Mouse (Mus musculus) cerebellum, adult 2 months (tissue): ENCODE results near the gene Apln. TPM values are rescaled to one million over a fixed set of nuclear protein-coding genes. Genes with fewer than 3 reads are reported as not detected.

ENCODE experiments used
- DNase-seq, 2 experiments: peaks; one replicate each; pipeline ENCODE4 v3.0.0; 2021
- H3K27ac ChIP-seq: fragments of 200-500 bp; 2 replicates; pipeline ENCODE4 v1.5.1; 2012; ENCODE audit warnings: low read length, control low read depth, inconsistent platforms; ENCODE audit not compliant: insufficient read depth
- H3K27me3 ChIP-seq: fragments of 200-500 bp; 2 replicates; pipeline ENCODE4 v1.6.1; 2012; ENCODE audit warnings: inconsistent platforms, mild to moderate bottlenecking, low read length, moderate library complexity; ENCODE audit not compliant: control insufficient read depth, insufficient read depth
- H3K4me1 ChIP-seq: fragments of 200-500 bp; 2 replicates; pipeline ENCODE4 v1.6.1; 2011; ENCODE audit warnings: low read length; ENCODE audit not compliant: control insufficient read depth, insufficient read depth
- H3K4me3 ChIP-seq: fragments of 200-500 bp; replicated peaks from 2 replicates; pipeline ENCODE3; 2011; ENCODE audit warnings: mild to moderate bottlenecking, low read depth, low read length, control low read depth; ENCODE audit not compliant: insufficient read depth
- CTCF ChIP-seq: fragments of 200-500 bp; IDR thresholded peaks from 2 replicates; pipeline ENCODE4 v1.5.1; 2011; ENCODE audit warnings: low read depth, mild to moderate bottlenecking, control low read depth, low read length, moderate library complexity, borderline replicate concordance; ENCODE audit not compliant: insufficient read depth
- POLR2A ChIP-seq: fragments of 200-500 bp; IDR thresholded peaks from 2 replicates; pipeline ENCODE4 v1.6.1; 2011; ENCODE audit warnings: low read length, control low read depth, borderline replicate concordance; ENCODE audit not compliant: insufficient read depth
- WGBS: fragments of 180-500 bp; shearing (Covaris S2); methylation state at CpG from one replicate; pipeline ENCODE4 v1.1.7; 2018; 5-methylcytosine and 5-hydroxymethylcytosine counted together
- polyA plus RNA-seq: library from polyadenylated mRNA; depleted of rRNA; stranded (reverse); fragments of >200 nt; gene quantifications from 2 replicates; pipeline ENCODE4 v1.2.3, GENCODE M21; 2012

Apln gene
- polyA plus RNA-seq, 1 experiment: 24.9 TPM

DNA sequence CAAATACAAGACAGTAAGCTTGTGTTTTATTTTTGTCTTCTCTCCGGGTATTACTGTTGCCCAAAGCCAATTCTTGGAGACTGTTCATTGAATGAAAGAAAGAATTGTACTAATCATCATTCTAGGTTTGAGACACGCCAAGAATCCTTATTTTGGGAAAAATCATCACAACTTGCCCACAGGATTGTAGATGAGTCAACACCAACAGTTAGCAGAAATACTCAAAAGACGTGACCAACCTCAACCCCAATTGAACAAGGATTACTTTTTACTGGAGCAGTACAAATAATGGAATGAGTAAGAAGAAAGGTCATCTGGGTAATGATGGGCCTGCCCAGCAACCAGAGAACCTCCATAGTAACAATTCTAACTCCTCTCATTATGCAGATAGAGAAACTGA lies 5.7 kb upstream of the Apln start:
- TF ChIP-seq CTCF: no peak
- TF ChIP-seq POLR2A: no peak
- WGBS: 87% methylated on average over 3 of the region's 3 CpGs
- DNase-seq: no peak
- H3K27me3 ChIP-seq: no peaks in the 10 kb centered on the region
- H3K27ac ChIP-seq: no peak overlapping the region
- H3K4me3 ChIP-seq: no peak overlapping the region
- H3K4me1 ChIP-seq: no peaks in the 10 kb centered on the region

DNA sequence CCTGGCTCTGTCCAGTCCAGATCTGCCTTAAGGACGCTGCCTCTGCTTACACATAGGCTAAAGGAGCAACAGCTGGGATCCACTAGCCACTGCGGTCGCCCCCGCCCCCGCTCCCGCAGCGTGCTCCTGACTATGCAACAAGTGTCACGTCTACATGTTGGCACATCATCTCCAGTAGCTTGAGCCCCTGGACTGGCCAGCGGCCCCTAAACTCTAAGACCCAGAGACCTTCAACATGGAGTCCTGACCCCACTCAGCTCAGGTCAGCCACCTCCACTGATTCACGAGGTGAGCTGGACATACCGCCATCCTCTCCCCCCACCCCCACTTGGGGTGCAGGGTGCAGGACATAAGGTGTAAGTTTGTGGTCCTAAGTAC lies 898 bp downstream of the Apln start:
- TF ChIP-seq CTCF (no peak), POLR2A (no peak)
- Histone ChIP-seq H3K27me3 (no peaks in the 10 kb centered on the region), H3K4me3 (peak overlapping the region; percentile 76), H3K4me1 (peaks cover 5% of the 10 kb centered on the region; the same call in 1 of the 2 replicates), H3K27ac (0 out of 2 replicates have a peak overlapping the region, but pooled peaks have one; percentile 79)
- no peak for DNase-seq
- WGBS: 16% methylated on average over 11 of the region's 11 CpGs

DNA sequence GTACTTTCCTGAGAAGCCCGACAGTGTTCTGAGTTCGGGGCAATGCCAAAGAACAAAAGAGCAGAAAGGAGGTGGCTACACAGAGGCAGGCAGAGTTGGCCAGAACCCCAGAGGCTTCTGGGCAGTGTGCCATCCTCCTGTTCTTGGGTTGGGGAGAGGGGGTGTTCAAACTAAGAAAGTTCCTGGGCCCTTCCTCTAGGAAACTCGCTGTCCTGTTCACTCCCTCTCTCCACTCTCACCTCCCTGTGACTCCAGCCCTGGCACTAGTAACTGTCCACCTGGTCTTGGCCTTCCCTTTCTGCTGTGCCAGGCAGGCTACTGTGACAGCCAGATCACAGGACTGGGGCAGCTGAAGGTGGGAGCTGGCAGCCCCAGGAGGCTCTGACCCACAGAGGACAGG lies 1.6 kb downstream of the Apln start:
- peak; percentile 54 to 74 for DNase-seq
- Histone ChIP-seq H3K27ac (no peak overlapping the region), H3K27me3 (no peaks in the 10 kb centered on the region), H3K4me1 (peaks cover 5% of the 10 kb centered on the region; the same call in 1 of the 2 replicates), H3K4me3 (peak overlapping the region; percentile 76)
- 18% methylated on average over 3 of the region's 3 CpGs for WGBS
- TF ChIP-seq POLR2A (no peak), CTCF (no peak)

DNA sequence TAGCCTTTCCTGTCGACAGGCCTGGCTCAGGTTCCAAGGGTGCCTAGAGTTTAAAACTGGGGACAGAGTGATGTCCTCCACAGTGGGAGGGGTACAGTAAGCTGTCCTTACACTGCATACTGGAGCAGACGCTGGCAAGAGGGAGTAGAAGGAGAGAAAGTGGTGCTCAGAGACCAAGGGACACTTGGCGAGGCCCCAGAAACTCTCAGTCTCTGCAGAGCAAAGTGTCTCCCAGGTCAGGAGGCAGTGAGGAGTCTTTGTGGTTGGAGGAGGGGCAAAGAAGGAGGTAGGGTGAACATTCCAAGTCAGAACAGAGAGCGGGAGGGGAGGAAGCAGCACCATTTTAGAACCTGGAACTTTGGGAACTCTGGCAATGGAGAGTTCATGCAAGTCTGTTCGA lies 2.8 kb downstream of the Apln start:
- no peaks in the 10 kb centered on the region for H3K27me3 ChIP-seq
- H3K4me3 ChIP-seq: no peak overlapping the region
- 79% methylated on average over 5 of the region's 5 CpGs for WGBS
- peaks cover 5% of the 10 kb centered on the region; the same call in 1 of the 2 replicates for H3K4me1 ChIP-seq
- no peak for DNase-seq
- no peak overlapping the region for H3K27ac ChIP-seq
- TF ChIP-seq POLR2A (no peak), CTCF (no peak)

DNA sequence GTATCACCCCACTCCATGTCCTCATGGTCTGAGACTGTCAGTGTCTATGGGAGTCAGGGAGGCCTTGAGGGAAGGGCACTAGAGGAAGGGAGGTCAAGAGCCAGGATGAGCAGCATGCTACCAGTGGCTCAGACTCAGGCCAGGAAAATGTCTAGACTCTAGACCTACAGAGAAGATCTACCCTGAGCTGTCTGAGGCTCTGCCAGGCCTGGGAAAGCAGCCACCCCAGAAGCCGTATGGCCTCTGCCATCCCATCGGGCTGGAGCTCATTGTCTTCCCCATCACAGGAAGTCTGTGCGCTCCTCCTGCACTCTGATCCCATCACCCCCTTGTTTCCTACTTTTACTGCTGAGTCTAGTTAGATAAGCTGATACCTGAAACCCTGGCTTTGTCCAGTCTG lies 4.1 kb downstream of the Apln start:
- no peak overlapping the region for H3K27ac ChIP-seq
- 12% methylated on average over 3 of the region's 3 CpGs for WGBS

DNA sequence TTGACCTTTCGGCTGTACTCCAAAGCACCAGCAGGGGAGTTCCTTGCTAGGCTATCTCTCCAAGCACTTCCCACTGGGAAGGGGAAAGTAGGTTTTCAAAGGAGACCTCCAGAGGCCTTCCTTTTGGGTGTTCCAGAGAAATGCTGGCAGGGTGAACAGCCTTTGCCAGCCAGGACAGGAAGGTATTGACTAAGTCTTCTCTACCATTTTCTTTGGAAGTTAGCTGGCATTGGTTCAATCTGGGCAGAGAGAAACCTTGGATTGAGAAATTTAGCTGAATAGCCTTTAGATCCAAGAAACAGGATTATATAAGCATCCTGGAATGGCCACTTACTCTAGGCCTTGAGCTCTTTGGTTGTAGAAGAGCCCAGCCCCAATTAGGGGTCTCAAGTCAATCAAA lies 11.8 kb downstream of the Apln start:
- no peaks in the 10 kb centered on the region for H3K27me3 ChIP-seq
- no peak overlapping the region for H3K4me3 ChIP-seq
- TF ChIP-seq CTCF (no peak), POLR2A (no peak)
- no peaks in the 10 kb centered on the region for H3K4me1 ChIP-seq
- no peak overlapping the region for H3K27ac ChIP-seq
- peak in 1 of 2 experiments; percentile 3 for DNase-seq
- 72% methylated on average over 1 of the region's 1 CpGs for WGBS

More for the DNA sequence above, 4.1 kb downstream of the Apln start:
- DNase-seq: peak; percentile 47 to 66
- TF ChIP-seq CTCF (no peak), POLR2A (no peak)
- Histone ChIP-seq H3K27me3 (no peaks in the 10 kb centered on the region), H3K4me1 (peaks cover 5% of the 10 kb centered on the region; the same call in 1 of the 2 replicates), H3K4me3 (no peak overlapping the region)

DNA sequence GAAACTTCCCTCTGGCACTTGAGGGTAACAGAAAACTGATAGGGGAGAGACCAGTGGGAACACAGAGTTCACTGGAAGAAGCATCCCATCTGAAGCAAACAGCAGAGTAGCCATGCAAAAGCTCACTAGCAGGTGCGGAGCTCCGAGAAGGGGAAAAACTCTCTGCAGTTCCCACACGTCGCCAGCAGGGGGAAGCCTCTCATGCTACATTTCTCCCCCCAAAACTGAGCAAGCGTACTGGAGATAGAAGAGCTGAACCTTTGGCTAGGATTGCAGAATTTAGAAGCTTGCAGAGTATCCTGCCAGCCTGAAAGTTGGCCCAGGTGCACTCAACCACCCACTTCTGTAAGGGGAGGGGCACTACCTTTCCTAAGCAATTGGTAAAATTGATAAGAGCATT lies 14.7 kb downstream of the Apln start:
- DNase-seq: peak; percentile 76 to 83
- no peaks in the 10 kb centered on the region for H3K27me3 ChIP-seq
- 4% methylated on average over 5 of the region's 5 CpGs for WGBS
- H3K4me3 ChIP-seq: no peak overlapping the region
- TF ChIP-seq CTCF (peak; percentile 81), POLR2A (no peak)
- H3K27ac ChIP-seq: no peak overlapping the region
- no peaks in the 10 kb centered on the region for H3K4me1 ChIP-seq

DNA sequence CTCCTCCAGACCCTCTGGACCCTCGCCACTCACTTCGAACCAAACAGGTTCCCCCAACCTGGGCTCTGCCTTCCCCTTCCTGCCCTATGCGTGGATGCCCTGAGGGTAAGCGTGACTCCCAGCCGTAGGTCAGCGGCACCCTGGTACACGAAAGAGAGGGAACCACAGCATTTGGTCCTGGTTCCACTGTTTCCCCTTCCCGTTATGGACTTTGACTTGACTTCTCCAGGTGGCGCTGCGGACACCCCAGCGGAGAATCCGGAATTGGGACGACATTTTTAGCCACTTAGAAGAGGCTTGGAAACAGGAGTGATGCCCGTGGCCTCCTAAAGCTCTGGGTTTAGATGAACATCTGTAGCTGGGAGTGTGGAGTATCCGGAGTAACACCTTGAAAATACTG lies 15.3 kb downstream of the Apln start:
- TF ChIP-seq POLR2A: no peak
- TF ChIP-seq CTCF: no peak
- Histone ChIP-seq H3K27me3 (no peaks in the 10 kb centered on the region), H3K4me1 (no peaks in the 10 kb centered on the region), H3K4me3 (no peak overlapping the region), H3K27ac (no peak overlapping the region)
- WGBS: 52% methylated on average over 15 of the region's 15 CpGs
- DNase-seq: peak in 1 of 2 experiments; percentile 22
